Mouse (Mus musculus) liver, adult 2 months (tissue): ENCODE results near the gene Fam131b. TPM values are rescaled to one million over a fixed set of nuclear protein-coding genes. Genes with fewer than 3 reads are reported as not detected.

Source experiments
- DNase-seq: peaks from one replicate; pipeline ENCODE4 v3.0.0-alpha.2; 2011; ENCODE audit warnings: low read depth, low spot score; ENCODE audit errors: extremely low read depth
- H3K27ac ChIP-seq: fragments of 200-500 bp; replicated peaks from 2 replicates; pipeline ENCODE4 v1.5.1; 2012; ENCODE audit warnings: low read depth, mild to moderate bottlenecking, control low read depth, inconsistent platforms, low read length; ENCODE audit not compliant: insufficient read depth
- H3K27me3 ChIP-seq: fragments of 200-500 bp; 2 replicates; pipeline ENCODE4 v1.6.1; 2012; ENCODE audit warnings: mild to moderate bottlenecking, moderate library complexity, low read length, inconsistent platforms; ENCODE audit not compliant: control insufficient read depth, insufficient read depth
- H3K36me3 ChIP-seq: fragments of 200-500 bp; 2 replicates; pipeline ENCODE4 v1.6.1; 2012; ENCODE audit warnings: low read length, inconsistent platforms; ENCODE audit not compliant: control insufficient read depth, insufficient read depth
- H3K4me1 ChIP-seq: fragments of 200-500 bp; 2 replicates; pipeline ENCODE4 v1.6.1; 2011; ENCODE audit warnings: low read length; ENCODE audit not compliant: control insufficient read depth, insufficient read depth
- H3K4me3 ChIP-seq: fragments of 200-500 bp; 2 replicates; pipeline ENCODE4 v1.5.1; 2011; ENCODE audit warnings: low read depth, mild to moderate bottlenecking, control low read depth, low read length, moderate library complexity; ENCODE audit not compliant: insufficient read depth
- H3K79me2 ChIP-seq: fragments of 200-500 bp; 2 replicates; pipeline ENCODE4 v1.6.1; 2012; ENCODE audit warnings: inconsistent platforms, mild to moderate bottlenecking, low read length, moderate library complexity; ENCODE audit not compliant: control insufficient read depth, insufficient read depth
- H3K9ac ChIP-seq: fragments of 200-500 bp; 2 replicates; pipeline ENCODE4 v1.6.1; 2012; ENCODE audit warnings: low read depth, mild to moderate bottlenecking, control low read depth, inconsistent platforms, low read length
- CTCF ChIP-seq: fragments of 200-500 bp; IDR thresholded peaks from 2 replicates; pipeline ENCODE4 v1.5.1; 2011; ENCODE audit warnings: low read depth, low read length, control low read depth
- POLR2A ChIP-seq: fragments of 200-500 bp; IDR thresholded peaks from 2 replicates; pipeline ENCODE4 v1.6.1; 2011; ENCODE audit warnings: low read length, control low read depth; ENCODE audit not compliant: insufficient read depth; ENCODE audit errors: extremely low read depth
- WGBS: fragments of 180-500 bp; shearing (Covaris S2); methylation state at CpG from one replicate; pipeline ENCODE4 v1.1.7; 2018; 5-methylcytosine and 5-hydroxymethylcytosine counted together
- polyA plus RNA-seq: library from polyadenylated mRNA; depleted of rRNA; stranded (reverse); fragments of >200 nt; gene quantifications from 2 replicates; pipeline ENCODE4 v1.2.3, GENCODE M21; 2012
- total RNA-seq: library from RNA; depleted of rRNA; stranded (reverse); fragments of >200 nt; gene quantifications from 2 replicates; pipeline ENCODE4 v1.2.3, GENCODE M21; 2014

Fam131b gene
- total and polyA plus RNA-seq, 2 experiments = not detected

GRCm38 (mm10) chr6:42370630-42371363 lies 46.4 kb upstream of the Fam131b start:
- no peak for DNase-seq
- Histone ChIP-seq H3K79me2 (peaks cover 7% of the 10 kb centered on the region; the same call in 1 of the 2 replicates), H3K9ac (0 out of 2 replicates have a peak overlapping the region, but pooled peaks have one; percentile 10), H3K4me1 (peaks cover 20% of the 10 kb centered on the region), H3K27ac (peak overlapping the region; percentile 67), H3K4me3 (no peak overlapping the region), H3K36me3 (peaks cover 7% of the 10 kb centered on the region; the same call in 1 of the 2 replicates), H3K27me3 (no peaks in the 10 kb centered on the region)
- WGBS = 53% methylated on average over 4 of the region's 4 CpGs
- TF ChIP-seq POLR2A = no peak
- TF ChIP-seq CTCF = no peak

DNA sequence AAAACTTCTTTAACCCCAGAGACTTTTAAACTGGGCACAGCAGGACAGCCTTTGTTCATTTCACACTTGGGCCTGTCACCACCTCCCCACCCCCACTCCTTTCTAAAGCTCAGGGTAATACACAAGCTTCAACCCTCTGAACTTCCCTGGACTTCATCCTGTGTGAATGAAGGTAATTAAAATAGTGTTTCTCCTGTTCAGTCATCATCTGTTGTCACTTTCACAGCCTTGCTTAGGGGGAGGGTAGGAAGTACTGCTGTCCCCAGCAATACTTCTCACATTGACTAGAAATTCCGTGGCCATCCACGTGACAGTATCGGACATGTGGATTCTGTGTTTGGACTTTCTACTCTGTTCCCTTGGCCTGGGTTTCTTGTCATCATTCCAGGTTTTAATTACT lies 45.4 kb upstream of the Fam131b start:
- Histone ChIP-seq H3K27ac (peak overlapping the region; percentile 61), H3K4me1 (peaks cover 20% of the 10 kb centered on the region), H3K9ac (no peak overlapping the region), H3K4me3 (no peak overlapping the region), H3K27me3 (no peaks in the 10 kb centered on the region), H3K79me2 (peaks cover 7% of the 10 kb centered on the region; the same call in 1 of the 2 replicates), H3K36me3 (peaks cover 9% of the 10 kb centered on the region; the same call in 1 of the 2 replicates)
- peak; percentile 98 for DNase-seq
- TF ChIP-seq POLR2A (no peak), CTCF (no peak)
- WGBS = 16% methylated on average over 3 of the region's 3 CpGs

DNA sequence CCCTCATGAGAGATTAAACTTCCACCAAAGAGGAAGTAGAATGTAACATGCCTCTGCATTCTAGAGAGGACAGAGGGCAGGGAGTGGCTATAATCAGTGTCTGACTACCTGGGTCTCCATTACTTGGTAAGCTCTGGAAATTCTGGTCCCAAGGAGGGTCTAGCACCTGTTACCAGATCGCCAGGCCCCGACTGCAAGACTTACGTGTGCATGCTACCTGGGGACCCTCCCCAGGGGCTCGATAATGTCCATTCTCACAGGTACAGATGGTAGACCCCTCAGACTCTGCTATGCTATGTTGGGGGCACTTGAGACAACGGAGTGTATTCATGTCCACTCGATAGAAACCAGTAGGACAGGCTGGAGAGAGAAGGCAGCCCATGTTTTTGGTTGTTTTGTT lies 40.8 kb upstream of the Fam131b start:
- peaks cover 32% of the 10 kb centered on the region for H3K36me3 ChIP-seq
- TF ChIP-seq POLR2A = no peak
- no peak for TF ChIP-seq CTCF
- no peak for DNase-seq
- no peak overlapping the region for H3K4me3 ChIP-seq
- H3K4me1 ChIP-seq = peaks cover 6% of the 10 kb centered on the region; the same call in 1 of the 2 replicates
- no peaks in the 10 kb centered on the region for H3K27me3 ChIP-seq
- H3K27ac ChIP-seq = no peak overlapping the region
- no peaks in the 10 kb centered on the region; the same call in 1 of the 2 replicates for H3K79me2 ChIP-seq
- H3K9ac ChIP-seq = no peak overlapping the region
- 97% methylated on average over 6 of the region's 6 CpGs for WGBS

DNA sequence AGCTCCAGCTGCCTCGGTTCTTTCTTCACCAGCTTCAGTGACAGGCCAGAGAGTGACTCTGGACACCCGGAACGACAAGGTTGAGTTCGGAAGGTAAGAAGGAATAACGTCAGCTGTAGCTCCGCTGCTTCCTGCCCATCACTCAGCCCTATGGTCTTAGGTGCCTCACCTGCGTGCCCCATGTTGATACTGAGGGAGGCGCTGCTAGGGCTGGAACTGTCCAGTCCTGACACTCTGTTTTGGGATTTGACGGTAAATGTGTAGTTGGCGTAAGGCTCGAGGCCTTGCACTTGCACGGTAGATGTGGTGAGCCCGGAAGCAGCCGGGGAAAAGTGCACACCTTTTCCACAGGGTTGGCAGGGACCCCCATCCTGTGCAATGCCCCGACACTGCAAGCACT lies 40.2 kb upstream of the Fam131b start:
- Histone ChIP-seq H3K4me3 (no peak overlapping the region), H3K27me3 (no peaks in the 10 kb centered on the region), H3K9ac (no peak overlapping the region), H3K79me2 (no peaks in the 10 kb centered on the region; the same call in 1 of the 2 replicates), H3K4me1 (peaks cover 9% of the 10 kb centered on the region), H3K27ac (no peak overlapping the region), H3K36me3 (peaks cover 38% of the 10 kb centered on the region)
- TF ChIP-seq POLR2A = no peak
- TF ChIP-seq CTCF = no peak
- DNase-seq = no peak
- WGBS = 94% methylated on average over 15 of the region's 15 CpGs

DNA sequence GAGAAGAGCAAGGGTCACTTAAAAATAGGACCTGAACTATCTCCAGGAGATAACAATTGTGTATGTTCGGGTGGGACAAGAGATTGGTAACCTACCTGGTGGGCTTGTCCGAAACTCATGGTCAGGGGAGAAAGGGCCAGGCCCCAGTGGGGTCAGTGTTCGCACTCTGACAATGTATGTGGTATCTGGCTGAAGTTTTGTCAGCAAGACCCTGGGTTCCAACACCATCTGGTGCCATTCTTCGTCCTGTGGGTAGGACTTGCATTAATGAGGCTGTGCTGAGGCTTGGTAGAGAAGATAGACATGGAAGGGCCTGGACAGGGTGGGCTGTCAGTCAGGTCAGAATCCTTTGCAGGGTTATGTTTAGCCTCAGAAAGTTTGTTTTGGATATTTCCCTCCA lies 39.6 kb upstream of the Fam131b start:
- no peak for DNase-seq
- Histone ChIP-seq H3K27me3 (no peaks in the 10 kb centered on the region), H3K4me3 (no peak overlapping the region), H3K27ac (no peak overlapping the region), H3K9ac (no peak overlapping the region), H3K79me2 (no peaks in the 10 kb centered on the region; the same call in 1 of the 2 replicates), H3K4me1 (peaks cover 9% of the 10 kb centered on the region), H3K36me3 (peaks cover 42% of the 10 kb centered on the region)
- no peak for TF ChIP-seq POLR2A
- TF ChIP-seq CTCF = no peak
- WGBS = 92% methylated on average over 4 of the region's 4 CpGs

DNA sequence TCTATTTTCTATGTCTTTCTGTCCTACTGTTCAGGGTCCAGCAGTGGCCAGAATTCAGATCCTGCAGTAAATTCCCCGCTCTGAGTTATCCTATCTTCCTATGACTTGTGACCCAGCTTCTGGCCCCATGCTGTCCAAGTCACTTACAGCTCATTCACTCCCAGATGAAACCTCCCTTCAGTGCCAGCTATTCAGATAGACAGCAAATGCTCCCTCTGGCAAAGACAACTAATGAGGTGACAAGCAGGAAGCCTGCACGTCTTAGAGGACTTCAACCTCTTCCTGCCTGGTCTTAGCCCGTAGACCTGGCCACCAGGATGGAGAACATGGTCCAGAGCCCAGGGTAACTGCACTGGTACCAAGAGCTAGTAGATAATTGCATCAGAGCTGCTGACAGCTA lies 38.5 kb upstream of the Fam131b start:
- Histone ChIP-seq H3K79me2 (no peaks in the 10 kb centered on the region; the same call in 1 of the 2 replicates), H3K4me3 (no peak overlapping the region), H3K4me1 (peaks cover 9% of the 10 kb centered on the region), H3K27me3 (no peaks in the 10 kb centered on the region), H3K9ac (no peak overlapping the region), H3K27ac (no peak overlapping the region), H3K36me3 (peaks cover 43% of the 10 kb centered on the region)
- DNase-seq = no peak
- TF ChIP-seq POLR2A (no peak), CTCF (no peak)
- 54% methylated on average over 3 of the region's 3 CpGs for WGBS
